Mouse (Mus musculus) thymus, adult 2 months (tissue): ENCODE data around the gene BC053393. TPM values are rescaled to one million over a fixed set of nuclear protein-coding genes. Genes with fewer than 3 reads are reported as not detected.
A peak's percentile ranks its signal among the peaks of the same experiment; 100 is the strongest.

Source experiments
- DNase-seq: peaks from one replicate; pipeline ENCODE4 v3.0.0; 2021
- H3K27ac ChIP-seq: fragments of 200-500 bp; 2 replicates; pipeline ENCODE4 v1.5.1; 2012; ENCODE audit warnings: low read length, control low read depth; ENCODE audit not compliant: control insufficient read depth, insufficient read depth
- H3K27me3 ChIP-seq: fragments of 200-500 bp; 2 replicates; pipeline ENCODE4 v1.6.1; 2012; ENCODE audit warnings: mild to moderate bottlenecking, low read length, moderate library complexity, mixed read lengths; ENCODE audit not compliant: control insufficient read depth, insufficient read depth
- H3K36me3 ChIP-seq: fragments of 200-500 bp; 2 replicates; pipeline ENCODE4 v1.6.1; 2012; ENCODE audit warnings: mild to moderate bottlenecking, low read length, moderate library complexity; ENCODE audit not compliant: control insufficient read depth, insufficient read depth
- H3K4me1 ChIP-seq: fragments of 200-500 bp; replicated peaks from 2 replicates; pipeline ENCODE4 v1.6.1; 2012; ENCODE audit warnings: low read length; ENCODE audit not compliant: control insufficient read depth, insufficient read depth
- H3K4me3 ChIP-seq: fragments of 200-500 bp; 2 replicates; pipeline ENCODE4 v1.5.1; 2012; ENCODE audit warnings: mild to moderate bottlenecking, low read length, control low read depth, moderate library complexity; ENCODE audit not compliant: control insufficient read depth, insufficient read depth
- CTCF ChIP-seq: fragments of 200-500 bp; IDR thresholded peaks from 2 replicates; pipeline ENCODE4 v1.5.1; 2012; ENCODE audit warnings: mild to moderate bottlenecking, control low read depth, low read length, moderate library complexity, borderline replicate concordance; ENCODE audit not compliant: control insufficient read depth, poor library complexity, insufficient read depth; ENCODE audit errors: extremely low read depth
- POLR2A ChIP-seq: fragments of 200-500 bp; IDR thresholded peaks from 2 replicates; pipeline ENCODE4 v1.6.1; 2012; ENCODE audit warnings: mild to moderate bottlenecking, low read length, control low read depth, moderate library complexity; ENCODE audit not compliant: control insufficient read depth, poor library complexity, insufficient read depth; ENCODE audit errors: extremely low read depth
- WGBS: fragments of 180-500 bp; shearing (Covaris S2); methylation state at CpG from one replicate; pipeline ENCODE4 v1.1.7; 2018; 5-methylcytosine and 5-hydroxymethylcytosine counted together
- polyA plus RNA-seq: library from polyadenylated mRNA; depleted of rRNA; stranded (reverse); fragments of >200 nt; gene quantifications from 2 replicates; pipeline ENCODE4 v1.2.3, GENCODE M21; 2012; rRNA removed

BC053393 gene
- polyA plus RNA-seq, result 0.07 TPM in 1 of 2 replicates, not detected in the other

DNA sequence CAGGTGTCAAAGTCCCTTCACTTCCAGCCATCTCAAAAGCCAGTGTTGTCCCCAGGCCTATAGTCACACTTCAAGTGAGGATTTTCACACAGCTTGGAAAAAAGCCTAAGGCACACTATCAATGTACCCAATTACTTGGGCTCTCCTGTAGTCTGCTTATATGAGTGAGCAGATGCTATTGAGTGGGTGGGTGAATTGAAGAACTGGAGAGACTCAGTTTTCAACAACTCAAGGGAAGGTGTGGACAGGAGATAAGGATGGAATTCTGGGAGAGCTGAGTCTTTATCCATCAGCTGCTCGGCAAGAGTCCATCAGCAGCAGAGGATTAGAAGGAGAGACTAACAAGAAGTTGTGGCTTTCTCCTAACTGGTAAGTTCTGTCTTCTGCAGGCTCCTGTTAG lies at the start of gene BC053393:
Gene BC053393, plus strand, starts transcription at position 210 of the 400 bp plus-strand sequence.
- no peak for DNase-seq
- Histone ChIP-seq H3K4me3 (no peak within 1 kb of the TSS), H3K36me3 (no peaks in the 10 kb centered on the region), H3K4me1 (no peaks in the 10 kb centered on the region), H3K27me3 (no peaks in the 10 kb centered on the region), H3K27ac (no peak within 1 kb of the TSS)
- WGBS, result 89% methylated on average over 1 of the region's 1 CpGs
- TF ChIP-seq POLR2A (no peak), CTCF (no peak)

DNA sequence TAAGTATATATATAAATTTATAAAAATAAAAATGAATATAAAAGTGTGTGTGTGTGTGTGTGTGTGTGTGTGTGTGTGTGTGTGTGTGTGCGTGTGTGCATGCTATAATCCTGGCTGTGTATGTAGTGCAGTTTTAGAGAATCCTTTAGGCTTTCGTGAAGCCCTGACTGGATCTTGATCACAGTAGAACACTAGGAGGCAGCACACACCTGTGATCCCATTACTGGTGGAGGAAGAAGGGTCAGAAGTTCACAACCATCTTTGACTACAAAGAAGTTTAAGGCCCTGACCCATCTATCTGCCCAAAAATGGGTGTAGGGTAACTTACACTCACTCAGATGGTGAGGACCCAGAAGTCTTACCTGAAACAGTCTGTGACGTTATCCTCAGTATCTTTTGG lies 48.6 kb upstream of the BC053393 start:
- TF ChIP-seq CTCF, result no peak
- TF ChIP-seq POLR2A, result no peak
- Histone ChIP-seq H3K36me3 (no peaks in the 10 kb centered on the region), H3K27me3 (no peaks in the 10 kb centered on the region), H3K4me3 (no peak overlapping the region), H3K4me1 (no peaks in the 10 kb centered on the region), H3K27ac (no peak overlapping the region)
- 82% methylated on average over 3 of the region's 3 CpGs for WGBS
- DNase-seq, result peak; percentile 6

DNA sequence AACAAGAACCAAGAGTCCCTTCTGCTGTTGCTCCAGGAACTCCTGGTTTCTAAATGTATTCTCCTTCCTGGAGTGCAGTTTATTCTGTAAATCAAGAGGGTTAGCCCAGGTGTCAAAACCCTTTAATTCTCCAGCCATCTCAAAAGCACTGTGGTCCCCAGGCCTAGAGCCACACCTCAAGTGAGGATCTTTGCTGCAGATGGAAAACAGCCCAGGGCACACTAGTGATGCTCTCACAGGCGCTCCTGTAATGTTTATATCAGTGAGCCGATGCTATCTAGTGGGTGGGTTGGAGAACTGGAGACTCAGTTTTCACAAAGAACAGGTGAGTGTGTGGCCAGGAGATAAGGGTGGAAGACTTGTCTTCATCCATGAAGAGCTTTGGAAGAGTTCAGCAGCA lies 47.4 kb upstream of the BC053393 start, which contains the start of gene Gm12169:
Gene Gm12169, plus strand, starts transcription at position 301 of the 400 bp plus-strand sequence.
- H3K27me3 ChIP-seq, result no peaks in the 10 kb centered on the region
- H3K4me3 ChIP-seq, result no peak within 1 kb of the TSS
- no peak for DNase-seq
- H3K27ac ChIP-seq, result no peak within 1 kb of the TSS
- H3K4me1 ChIP-seq, result no peaks in the 10 kb centered on the region
- TF ChIP-seq POLR2A, result no peak
- no peak for TF ChIP-seq CTCF
- no peaks in the 10 kb centered on the region for H3K36me3 ChIP-seq
- WGBS, result 92% methylated on average over 2 of the region's 2 CpGs

DNA sequence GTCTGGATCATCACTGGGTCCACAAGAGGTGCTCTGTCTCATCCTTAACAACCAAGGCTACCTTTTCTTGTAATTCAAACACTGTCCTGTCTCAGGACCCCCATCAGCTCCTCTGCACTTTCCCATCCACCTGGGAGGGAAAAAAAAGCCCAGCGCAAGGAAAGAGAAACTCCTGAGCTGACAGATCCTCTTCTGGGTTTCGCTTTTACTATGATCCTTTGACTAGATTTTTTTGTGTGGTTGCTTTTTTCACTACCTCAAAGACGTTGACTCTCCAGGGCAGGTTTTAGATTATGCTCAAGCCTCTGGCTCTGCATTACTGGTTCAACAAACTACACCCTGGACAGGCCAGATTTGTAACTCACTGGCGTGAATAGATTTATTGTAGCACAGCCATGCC lies 41.2 kb upstream of the BC053393 start:
- WGBS, result 68% methylated on average over 4 of the region's 4 CpGs
- TF ChIP-seq POLR2A, result no peak
- TF ChIP-seq CTCF, result no peak

DNA sequence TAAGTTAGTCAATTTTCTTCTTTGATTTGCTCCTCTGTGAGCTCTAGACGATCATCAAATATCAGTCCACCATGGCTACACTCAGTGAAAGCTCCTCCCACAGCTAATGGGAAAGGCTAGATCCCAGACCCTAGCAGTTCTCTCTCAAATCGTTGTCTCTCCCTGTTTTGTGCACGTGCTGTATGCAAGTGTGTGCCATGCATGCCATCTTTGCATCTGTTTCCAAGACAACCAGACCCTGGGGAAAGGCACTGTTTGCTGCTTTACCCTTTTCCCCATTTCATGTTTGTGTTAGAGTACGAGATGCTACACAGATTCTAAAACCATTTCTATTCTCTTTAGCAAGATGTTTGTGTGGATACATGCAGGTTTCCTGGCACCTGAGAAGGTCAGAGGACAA lies 34.4 kb upstream of the BC053393 start:
- DNase-seq, result no peak
- Histone ChIP-seq H3K27me3 (no peaks in the 10 kb centered on the region), H3K4me1 (no peaks in the 10 kb centered on the region), H3K4me3 (no peak overlapping the region), H3K27ac (no peak overlapping the region), H3K36me3 (no peaks in the 10 kb centered on the region)
- WGBS, result 90% methylated on average over 4 of the region's 4 CpGs
- TF ChIP-seq CTCF (no peak), POLR2A (no peak)

More for the DNA sequence above, 41.2 kb upstream of the BC053393 start:
- Histone ChIP-seq H3K4me3 (no peak overlapping the region), H3K4me1 (no peaks in the 10 kb centered on the region), H3K36me3 (no peaks in the 10 kb centered on the region), H3K27me3 (no peaks in the 10 kb centered on the region), H3K27ac (no peak overlapping the region)
- no peak for DNase-seq

DNA sequence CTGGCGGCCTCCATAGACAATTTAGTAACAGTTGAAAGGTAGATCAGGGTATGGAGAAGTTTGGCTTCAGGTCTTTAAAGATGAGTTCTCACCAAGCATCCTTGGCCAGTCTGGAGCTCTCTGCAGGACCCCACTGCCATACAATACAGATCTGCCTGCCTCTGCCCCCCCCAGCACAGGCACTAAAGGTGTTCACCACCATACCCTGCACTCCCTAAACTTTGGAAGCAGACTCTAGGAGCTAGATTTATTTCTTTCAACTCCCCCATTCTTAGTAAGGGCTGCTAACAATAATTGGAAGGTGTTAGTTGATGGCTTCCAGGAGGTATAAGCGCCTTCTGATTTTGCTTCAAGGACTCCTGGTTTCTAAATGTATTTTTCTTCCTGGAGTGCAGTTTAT lies 27.8 kb upstream of the BC053393 start:
- WGBS, result 100% methylated on average over 2 of the region's 2 CpGs
- no peak for TF ChIP-seq CTCF
- no peak for TF ChIP-seq POLR2A
- Histone ChIP-seq H3K4me3 (no peak overlapping the region), H3K27me3 (no peaks in the 10 kb centered on the region), H3K36me3 (no peaks in the 10 kb centered on the region), H3K4me1 (no peaks in the 10 kb centered on the region), H3K27ac (no peak overlapping the region)
- no peak for DNase-seq

DNA sequence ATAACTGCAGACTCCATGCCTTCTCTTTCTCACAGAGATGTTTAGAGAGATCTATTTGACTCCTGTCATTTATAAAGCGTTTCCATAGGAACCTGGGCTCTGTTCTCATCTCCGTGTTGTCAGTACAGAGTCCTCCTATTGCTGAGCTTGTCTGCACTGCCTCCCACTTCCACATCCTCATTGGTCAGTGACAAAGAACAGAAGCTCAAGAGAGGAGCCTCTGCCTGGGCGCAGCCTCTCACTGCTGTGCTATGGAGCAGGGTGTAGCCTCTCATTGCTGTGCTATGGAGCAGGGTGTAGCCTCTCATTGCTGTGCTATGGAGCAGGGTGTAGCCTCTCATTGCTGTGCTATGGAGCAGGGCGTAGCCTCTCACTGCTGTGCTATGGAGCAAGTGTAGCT lies 21.6 kb upstream of the BC053393 start:
- TF ChIP-seq CTCF, result no peak
- no peak for TF ChIP-seq POLR2A
- 97% methylated on average over 4 of the region's 4 CpGs for WGBS

More for the DNA sequence above, 21.6 kb upstream of the BC053393 start:
- Histone ChIP-seq H3K4me1 (peaks cover under 1% of the 10 kb centered on the region), H3K27ac (no peak overlapping the region), H3K27me3 (no peaks in the 10 kb centered on the region), H3K4me3 (no peak overlapping the region), H3K36me3 (no peaks in the 10 kb centered on the region)
- no peak for DNase-seq
